Mouse (Mus musculus) CH12.LX (cell line): ENCODE results near the gene Rb1.

Source experiments
- CTCF ChIP-seq, 2 experiments: IDR thresholded peaks in 1 of 2; conservative IDR thresholded peaks in 1 of 2; 2 replicates each; pipeline ENCODE4 v1.5.1; 2011 to 2012; ENCODE audit warnings: low read depth in 2 of 2, low read length in 2 of 2, improper control_type of control experiment in 1 of 2, inconsistent platforms in 1 of 2, mild to moderate bottlenecking in 1 of 2, moderate library complexity in 1 of 2
- JUND ChIP-seq: conservative IDR thresholded peaks from 2 replicates; pipeline ENCODE4 v1.6.1; 2011; ENCODE audit warnings: low read depth, low read length, improper control_type of control experiment
- POLR2AphosphoS2 ChIP-seq: IDR thresholded peaks from 2 replicates; pipeline ENCODE4 v1.6.1; 2011; ENCODE audit warnings: low read depth, low read length, improper control_type of control experiment
- SMC3 ChIP-seq: IDR thresholded peaks from 2 replicates; pipeline ENCODE4 v1.6.1; 2011; ENCODE audit warnings: low read depth, low read length, improper control_type of control experiment

GRCm38 (mm10) chr14:73262210-73262609, 63.4 kb downstream of the Rb1 start:
- TF ChIP-seq CTCF (conservative IDR thresholded peaks at IDR 0.05 in 1 of 2, IDR thresholded peaks at IDR 0.05 in 1 of 2; ENCODE audit: low read depth in 2 of 2, low read length in 2 of 2) = no peak
- TF ChIP-seq SMC3 = no peak
- TF ChIP-seq POLR2AphosphoS2 = no peak
- TF ChIP-seq JUND = no peak
